Mouse (Mus musculus) hindbrain, embryonic 10.5 days (tissue): ENCODE measurements at regions not wholly inside any gene's neighbourhood (a gene's known extent, or its start where the extent isn't known, plus 50 kb on each side); places are given as distances from the start of the nearest gene placed in this dataset.

Source experiments
- DNase-seq: peaks from one replicate; pipeline ENCODE4 v3.0.0-alpha.2; 2017; ENCODE audit warnings: low spot score
- H3K27ac ChIP-seq: fragments of 300-500 bp; sonication (generic); 2 replicates; pipeline ENCODE4 v1.5.1; 2016; ENCODE audit warnings: mild to moderate bottlenecking, moderate library complexity
- H3K27me3 ChIP-seq: fragments of 300-500 bp; sonication (generic); 2 replicates; pipeline ENCODE4 v1.6.1; 2016; ENCODE audit warnings: mild to moderate bottlenecking; ENCODE audit not compliant: poor library complexity, insufficient read depth, severe bottlenecking
- H3K36me3 ChIP-seq: fragments of 300-500 bp; sonication (generic); 2 replicates; pipeline ENCODE4 v1.6.1; 2016; ENCODE audit warnings: mild to moderate bottlenecking, moderate library complexity
- H3K4me1 ChIP-seq: fragments of 300-500 bp; sonication (generic); replicated peaks from 2 replicates; pipeline ENCODE4 v1.6.1; 2016; ENCODE audit warnings: mild to moderate bottlenecking
- H3K4me3 ChIP-seq: fragments of 300-500 bp; sonication (generic); 2 replicates; pipeline ENCODE4 v1.5.1; 2016; ENCODE audit warnings: mild to moderate bottlenecking, moderate library complexity
- H3K9me3 ChIP-seq: fragments of 300-500 bp; sonication (generic); 2 replicates; pipeline ENCODE4 v1.6.1; 2016; ENCODE audit warnings: mild to moderate bottlenecking, moderate library complexity
- WGBS: fragments of 180-500 bp; shearing (Covaris S2); methylation state at CpG from one replicate; pipeline ENCODE4 v1.1.7; 2016; 5-methylcytosine and 5-hydroxymethylcytosine counted together

DNA sequence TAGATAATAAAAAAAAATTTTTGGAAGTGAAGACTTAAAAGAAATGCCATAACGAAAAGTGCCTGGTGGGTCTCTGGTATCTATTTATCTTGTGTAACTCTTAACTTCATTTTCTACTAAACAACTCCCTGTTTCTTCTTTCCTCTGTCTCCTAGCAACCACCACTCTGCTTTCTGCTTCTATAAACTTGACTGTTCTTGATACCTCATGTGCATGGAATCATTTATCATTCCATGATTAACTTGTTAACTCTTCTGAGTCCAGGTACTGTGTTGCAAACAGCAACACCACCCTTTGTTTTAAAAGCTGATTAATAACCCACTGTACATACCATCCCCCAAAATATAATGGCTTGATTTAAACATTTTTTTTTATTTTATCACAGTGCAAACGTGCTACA is 325.0 kb downstream of the Mettl4 start:
- Histone ChIP-seq H3K4me1 (no peaks in the 10 kb centered on the region), H3K4me3 (no peak overlapping the region), H3K27ac (no peak overlapping the region), H3K36me3 (no peaks in the 10 kb centered on the region), H3K27me3 (no peaks in the 10 kb centered on the region), H3K9me3 (no peaks in the 10 kb centered on the region)
- DNase-seq, result no peak
- 80% methylated on average over 2 of the region's 2 CpGs for WGBS

DNA sequence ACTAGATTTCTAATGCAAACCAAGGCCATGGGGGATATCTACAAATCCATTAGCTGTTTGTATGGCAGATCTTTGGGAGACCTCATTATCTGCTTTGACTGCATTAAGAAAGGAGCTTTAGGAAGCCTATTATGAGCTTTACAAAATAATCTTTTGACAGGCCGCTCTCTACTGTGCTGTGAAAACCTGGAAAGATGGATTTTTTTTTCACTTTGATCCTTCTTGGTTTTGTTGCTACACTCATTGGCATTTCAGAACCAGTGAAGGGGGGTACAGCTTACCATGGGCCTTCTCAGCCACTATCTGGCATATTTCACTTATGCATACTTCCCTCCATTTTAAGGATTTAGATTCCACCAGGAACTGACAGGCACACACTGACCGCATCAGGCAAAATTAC is 366.8 kb downstream of the Mettl4 start:
- H3K27me3 ChIP-seq, result no peaks in the 10 kb centered on the region
- no peaks in the 10 kb centered on the region for H3K36me3 ChIP-seq
- WGBS, result 90% methylated on average over 2 of the region's 2 CpGs
- DNase-seq, result no peak
- no peaks in the 10 kb centered on the region for H3K4me1 ChIP-seq
- H3K27ac ChIP-seq, result no peak overlapping the region
- H3K4me3 ChIP-seq, result no peak overlapping the region
- H3K9me3 ChIP-seq, result no peaks in the 10 kb centered on the region

DNA sequence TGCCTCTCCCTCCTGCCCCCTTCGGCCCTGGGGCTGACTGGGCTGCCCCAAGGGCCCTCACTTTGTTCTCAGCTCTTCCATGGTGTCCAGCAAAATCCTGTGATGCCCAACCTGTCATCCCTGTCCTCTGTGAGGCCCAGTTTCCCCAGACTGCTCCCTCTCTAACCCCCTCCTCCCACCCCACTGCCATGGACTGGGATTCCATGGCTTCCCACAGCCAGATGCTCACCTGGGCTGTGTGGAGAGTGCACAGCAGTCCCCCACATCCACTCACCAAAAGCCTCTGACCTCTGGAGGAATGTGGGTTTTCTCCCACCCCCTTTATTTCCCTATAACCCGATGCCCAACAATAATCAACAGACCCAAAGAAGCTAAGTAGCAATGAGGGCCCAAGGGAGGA is 414.1 kb downstream of the Mettl4 start:
- DNase-seq, result no peak
- H3K27me3 ChIP-seq, result no peaks in the 10 kb centered on the region
- no peaks in the 10 kb centered on the region for H3K36me3 ChIP-seq
- H3K9me3 ChIP-seq, result no peaks in the 10 kb centered on the region
- H3K4me1 ChIP-seq, result no peaks in the 10 kb centered on the region
- WGBS, result 90% methylated on average over 2 of the region's 2 CpGs
- no peak overlapping the region for H3K27ac ChIP-seq
- H3K4me3 ChIP-seq, result no peak overlapping the region

DNA sequence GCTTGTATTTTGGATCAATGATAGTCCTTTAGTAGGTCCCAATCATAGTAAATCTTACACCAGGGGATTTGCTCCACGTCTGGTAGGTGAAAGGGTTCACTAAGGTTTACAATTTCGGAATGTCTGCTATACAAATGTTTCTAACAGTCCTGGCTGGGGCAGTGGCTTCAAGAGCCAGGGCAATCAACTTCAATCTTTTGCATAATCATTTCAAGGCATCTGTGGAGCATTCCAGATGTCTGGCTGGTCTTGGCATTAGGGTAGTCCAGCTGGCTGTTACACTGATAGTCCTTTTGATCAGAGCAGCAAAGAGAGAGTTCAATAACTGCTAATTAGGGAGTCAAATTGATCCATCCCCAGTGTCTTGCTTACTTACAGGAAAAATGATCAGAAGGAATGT is 423.6 kb downstream of the Mettl4 start:
- no peak for DNase-seq
- whole genome bisulfite sequencing, result 77% methylated on average over 2 of the region's 2 CpGs
- no peaks in the 10 kb centered on the region for H3K9me3 ChIP-seq
- no peaks in the 10 kb centered on the region for H3K27me3 ChIP-seq
- no peak overlapping the region for H3K27ac ChIP-seq
- H3K4me1 ChIP-seq, result no peaks in the 10 kb centered on the region
- no peaks in the 10 kb centered on the region for H3K36me3 ChIP-seq
- no peak overlapping the region for H3K4me3 ChIP-seq

DNA sequence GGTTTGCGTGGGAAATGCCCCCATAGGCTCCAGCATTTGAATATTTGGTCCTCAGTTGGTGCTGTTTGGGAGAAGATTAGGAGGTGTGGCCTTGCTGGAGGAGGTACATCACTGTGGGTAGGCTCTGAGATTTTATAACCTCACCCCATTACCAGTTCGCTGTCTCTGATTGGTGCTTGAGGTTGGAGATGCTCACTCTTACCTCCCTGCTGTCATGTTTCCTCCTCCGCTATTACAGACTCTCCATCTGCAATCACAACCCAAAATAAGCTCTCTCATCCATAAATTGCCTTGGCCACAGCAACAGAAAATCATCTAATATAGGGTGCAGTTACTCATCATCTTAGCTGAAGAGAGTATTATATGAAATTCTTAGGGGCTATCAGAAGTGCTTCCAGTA is 458.6 kb downstream of the Mettl4 start:
- Histone ChIP-seq H3K4me3 (no peak overlapping the region), H3K36me3 (no peaks in the 10 kb centered on the region), H3K4me1 (no peaks in the 10 kb centered on the region), H3K27me3 (no peaks in the 10 kb centered on the region), H3K9me3 (no peaks in the 10 kb centered on the region), H3K27ac (no peak overlapping the region)
- 90% methylated on average over 3 of the region's 3 CpGs for WGBS
- no peak for DNase-seq

DNA sequence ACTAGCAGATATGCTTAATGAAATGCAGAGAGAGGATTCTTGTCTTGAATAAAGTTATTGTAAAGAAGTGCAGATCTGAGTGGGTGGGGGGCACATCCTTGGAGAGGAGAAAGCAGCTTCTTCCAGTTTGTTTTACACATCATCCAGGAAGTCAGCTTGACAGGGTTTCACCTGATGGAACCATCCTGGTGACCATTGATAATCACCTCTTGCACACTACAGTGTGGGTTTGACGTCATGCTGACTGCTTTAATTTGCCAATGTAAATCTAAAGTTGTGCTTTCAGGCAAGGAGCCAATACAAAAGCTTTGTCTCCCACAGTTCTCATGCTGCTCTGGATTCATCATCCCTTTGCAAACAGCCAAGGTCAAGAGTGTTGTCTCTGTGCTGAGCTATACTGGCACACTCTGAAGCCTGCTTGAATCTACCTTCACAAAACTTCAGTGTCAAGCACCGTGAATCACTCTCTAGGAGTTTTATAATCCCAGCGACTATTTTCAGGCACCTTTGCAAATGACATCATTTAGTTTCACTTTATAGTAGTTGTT is 462.1 kb downstream of the Mettl4 start:
- Histone ChIP-seq H3K4me1 (no peaks in the 10 kb centered on the region), H3K9me3 (no peaks in the 10 kb centered on the region), H3K4me3 (no peak overlapping the region), H3K27me3 (no peaks in the 10 kb centered on the region), H3K27ac (no peak overlapping the region), H3K36me3 (no peaks in the 10 kb centered on the region)
- no peak for DNase-seq
- 59% methylated on average over 3 of the region's 3 CpGs for WGBS

DNA sequence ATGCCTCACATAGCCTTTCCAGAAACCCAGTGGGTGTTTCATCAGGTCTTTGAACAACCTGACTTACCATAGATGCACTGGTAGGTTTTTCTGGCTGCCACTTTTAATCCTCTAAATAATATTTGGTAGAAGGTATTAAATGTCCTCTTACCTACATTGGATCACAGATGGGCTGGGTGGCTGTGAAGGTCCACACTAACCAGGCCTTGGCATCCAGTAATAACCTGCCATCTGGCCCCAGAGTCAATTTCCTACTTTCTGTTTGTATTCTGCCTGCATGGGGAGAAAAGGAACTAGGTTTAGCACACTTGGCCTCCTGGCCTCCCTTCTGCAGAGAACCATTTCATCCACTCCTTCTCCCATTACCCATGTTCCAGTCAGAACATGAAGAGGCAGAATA is 473.0 kb downstream of the Mettl4 start:
- no peak overlapping the region for H3K27ac ChIP-seq
- DNase-seq, result no peak
- H3K36me3 ChIP-seq, result no peaks in the 10 kb centered on the region
- no peaks in the 10 kb centered on the region for H3K27me3 ChIP-seq
- no peak overlapping the region for H3K4me3 ChIP-seq
- no peaks in the 10 kb centered on the region for H3K9me3 ChIP-seq
- no peaks in the 10 kb centered on the region for H3K4me1 ChIP-seq

DNA sequence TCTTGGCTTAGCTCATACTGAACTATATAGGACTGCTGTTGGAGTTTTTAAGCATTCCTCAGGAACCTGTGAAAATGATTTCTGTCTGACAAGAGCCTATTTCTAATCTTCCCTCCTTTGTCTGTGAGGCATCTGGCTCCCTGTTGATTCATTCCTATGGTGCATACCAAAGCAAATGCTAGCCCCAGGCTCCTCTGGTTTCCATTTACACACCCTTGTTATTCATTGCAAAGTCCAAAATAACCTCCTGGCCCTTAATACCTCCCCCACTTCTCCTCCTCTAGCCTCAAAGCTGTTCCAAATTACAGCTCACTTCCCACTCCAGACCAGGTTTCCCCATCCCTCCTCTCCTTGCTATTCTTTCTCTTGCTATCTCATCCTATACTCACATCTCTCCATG is 480.1 kb downstream of the Mettl4 start:
- Histone ChIP-seq H3K27me3 (no peaks in the 10 kb centered on the region), H3K4me3 (no peak overlapping the region), H3K4me1 (no peaks in the 10 kb centered on the region), H3K9me3 (no peaks in the 10 kb centered on the region), H3K36me3 (no peaks in the 10 kb centered on the region), H3K27ac (no peak overlapping the region)
- DNase-seq, result peak; percentile 29

DNA sequence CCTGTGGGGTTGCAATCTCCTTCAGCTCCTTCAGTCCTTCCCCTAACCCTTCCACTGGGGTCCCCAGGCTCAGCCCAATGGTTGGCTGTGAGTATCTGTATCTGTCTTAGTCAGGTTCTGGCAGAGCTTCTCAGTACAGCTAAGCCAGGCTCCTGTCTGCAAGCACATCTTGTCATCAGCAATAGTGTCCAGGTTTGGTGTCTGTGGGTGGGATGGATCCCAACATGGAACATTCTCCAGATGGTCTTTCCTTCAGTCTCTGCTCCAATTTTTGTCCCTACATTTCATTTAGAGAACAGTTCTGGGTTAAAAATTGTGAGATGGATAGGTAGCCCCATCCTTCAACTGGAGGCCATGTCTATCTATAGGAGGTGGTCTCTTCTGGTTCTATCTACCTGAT is 494.2 kb downstream of the Mettl4 start:
- no peaks in the 10 kb centered on the region for H3K27me3 ChIP-seq
- no peak overlapping the region for H3K27ac ChIP-seq
- DNase-seq, result no peak
- H3K4me1 ChIP-seq, result no peaks in the 10 kb centered on the region
- no peaks in the 10 kb centered on the region for H3K36me3 ChIP-seq
- H3K9me3 ChIP-seq, result no peaks in the 10 kb centered on the region
- no peak overlapping the region for H3K4me3 ChIP-seq

DNA sequence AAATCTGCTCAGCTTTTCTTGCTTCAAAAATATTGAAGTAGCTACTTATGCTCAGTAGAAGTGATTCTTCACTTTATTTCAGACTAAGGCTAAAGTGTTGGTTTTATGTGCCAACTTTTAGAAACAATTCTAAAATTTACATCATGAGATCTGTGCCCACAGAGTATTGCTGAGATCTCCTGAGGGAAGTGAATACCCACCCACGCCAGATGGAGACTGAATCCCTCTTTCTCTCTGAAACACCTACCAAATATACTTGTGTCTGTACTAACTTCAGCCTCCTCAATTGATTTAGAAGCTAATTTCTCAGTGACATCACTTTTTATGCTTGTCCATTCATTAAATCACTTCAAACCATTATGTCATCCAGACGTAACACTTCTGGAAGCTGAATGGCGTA is 495.0 kb downstream of the Mettl4 start:
- Histone ChIP-seq H3K4me3 (no peak overlapping the region), H3K27me3 (no peaks in the 10 kb centered on the region), H3K27ac (no peak overlapping the region), H3K9me3 (no peaks in the 10 kb centered on the region), H3K4me1 (no peaks in the 10 kb centered on the region), H3K36me3 (no peaks in the 10 kb centered on the region)
- WGBS, result 90% methylated on average over 3 of the region's 3 CpGs
- no peak for DNase-seq

DNA sequence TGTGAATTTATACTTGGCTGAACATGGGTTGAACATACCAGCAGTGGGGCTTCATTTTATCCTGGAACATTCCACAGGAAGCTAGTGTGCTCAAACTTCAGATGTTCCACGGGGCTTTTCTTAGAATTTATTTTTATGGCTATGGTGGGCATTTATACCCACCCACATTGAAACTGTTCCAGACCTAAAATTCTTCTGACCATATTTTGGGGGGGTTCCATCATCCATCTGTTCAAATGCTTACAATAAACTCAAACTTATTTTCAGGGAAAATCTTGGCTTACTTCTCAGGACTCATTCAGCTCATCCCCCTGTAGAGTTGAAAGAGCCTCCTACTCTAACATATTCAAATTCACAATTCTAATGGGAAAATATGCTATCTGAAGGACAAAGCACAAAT is 506.0 kb downstream of the Mettl4 start:
- 74% methylated on average over 1 of the region's 1 CpGs for WGBS
- no peaks in the 10 kb centered on the region for H3K36me3 ChIP-seq
- no peak for DNase-seq
- H3K9me3 ChIP-seq, result no peaks in the 10 kb centered on the region
- H3K4me3 ChIP-seq, result no peak overlapping the region
- H3K27me3 ChIP-seq, result no peaks in the 10 kb centered on the region
- no peak overlapping the region for H3K27ac ChIP-seq
- no peaks in the 10 kb centered on the region for H3K4me1 ChIP-seq

DNA sequence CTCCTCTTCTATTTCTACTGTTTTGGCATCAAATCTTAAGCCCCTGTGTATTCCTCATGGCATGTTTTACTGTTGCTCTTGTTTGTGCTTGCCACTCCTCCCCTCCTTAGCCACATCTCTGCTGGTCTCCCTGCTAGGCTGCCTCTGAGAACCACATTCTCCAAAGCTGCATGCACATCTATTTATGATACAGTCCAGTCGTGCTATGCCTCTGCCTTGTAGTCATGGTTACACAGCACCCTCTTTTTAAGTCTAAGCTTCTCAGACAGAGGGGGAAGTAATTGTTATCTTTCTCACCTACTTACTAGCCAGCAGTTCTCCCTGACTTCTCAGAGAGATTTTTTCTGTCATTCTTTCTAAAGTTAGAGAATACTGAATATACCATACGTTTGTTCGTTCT is 523.7 kb downstream of the Mettl4 start:
- Histone ChIP-seq H3K27ac (no peak overlapping the region), H3K36me3 (no peaks in the 10 kb centered on the region), H3K9me3 (no peaks in the 10 kb centered on the region), H3K4me3 (no peak overlapping the region), H3K4me1 (no peaks in the 10 kb centered on the region), H3K27me3 (no peaks in the 10 kb centered on the region)
- DNase-seq, result no peak
- WGBS, result 84% methylated on average over 3 of the region's 3 CpGs
